Mouse (Mus musculus) megakaryocyte, adult 5-6 weeks (primary cell): Measurements from ENCODE around the gene Golga2. TPM values are rescaled to one million over a fixed set of nuclear protein-coding genes. Genes with fewer than 3 reads are reported as not detected.

ENCODE experiments used
- ATAC-seq: 2 replicates; pipeline ENCODE4 v1.8.0; 2016; ENCODE audit warnings: mild to moderate bottlenecking, inconsistent platforms; ENCODE audit not compliant: poor library complexity, severe bottlenecking
- total RNA-seq, 2 experiments: library from RNA; stranded (forward) in 1 of 2; stranded (reverse) in 1 of 2; fragments of 153-499, 151-499 nt in 1 of 2; fragments of 221-1000, 200-1000 nt in 1 of 2; gene quantifications; 2 replicates each; pipeline versions ENCODE4 v1.2.3 to v1.2.4; 2015 to 2017

Gene Golga2
- total RNA-seq, 2 experiments from 2014 or later, result 9.7 to 51.1 TPM

DNA sequence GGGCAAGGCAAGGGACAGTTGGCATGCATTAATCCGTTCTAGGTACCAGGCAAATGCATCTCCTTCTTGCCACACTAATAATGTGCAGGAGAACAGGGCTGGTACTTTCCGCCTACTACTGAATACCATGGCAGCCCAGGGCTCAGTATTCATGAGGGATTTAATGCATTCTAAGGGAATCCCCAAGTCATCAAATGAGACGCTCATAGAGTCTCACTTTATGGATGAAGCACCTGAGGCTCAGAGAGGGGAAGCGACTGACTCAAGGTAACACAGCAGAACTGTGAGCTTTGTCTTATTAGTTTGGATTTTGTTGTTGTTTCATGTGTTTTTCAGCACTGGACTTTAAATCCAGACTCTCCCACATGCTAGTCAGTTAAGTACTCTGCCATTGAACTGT is 54.9 kb downstream of the Golga2 start:
- no peak for ATAC-seq

GRCm38 (mm10) chr2:32342539-32343350 is 55.6 kb downstream of the Golga2 start:
- ATAC-seq, result no peak

- no peak for ATAC-seq
Observed at GRCm38 (mm10) chr2:32343351-32343671, 56.1 kb downstream of the Golga2 start.

DNA sequence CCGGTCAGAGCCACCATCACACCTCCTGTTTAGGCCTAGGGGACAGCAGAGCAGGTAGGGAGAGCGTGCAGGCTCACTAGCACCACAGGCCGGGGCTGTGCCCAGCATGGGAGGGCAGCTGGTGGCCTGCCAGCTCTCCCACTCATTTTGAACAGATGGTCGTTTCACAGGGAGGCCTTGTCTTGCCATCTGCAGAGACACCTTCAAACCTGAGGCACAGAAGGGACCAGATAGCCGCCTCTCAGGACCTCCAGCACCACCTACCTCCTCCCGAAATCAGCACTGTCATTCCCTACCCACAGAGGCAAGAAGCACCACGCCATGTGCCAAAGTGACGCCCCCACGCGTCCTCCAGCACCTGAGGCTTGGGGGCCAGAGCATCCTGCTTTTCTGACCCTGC is 56.9 kb downstream of the Golga2 start:
- ATAC-seq, result no peak

DNA sequence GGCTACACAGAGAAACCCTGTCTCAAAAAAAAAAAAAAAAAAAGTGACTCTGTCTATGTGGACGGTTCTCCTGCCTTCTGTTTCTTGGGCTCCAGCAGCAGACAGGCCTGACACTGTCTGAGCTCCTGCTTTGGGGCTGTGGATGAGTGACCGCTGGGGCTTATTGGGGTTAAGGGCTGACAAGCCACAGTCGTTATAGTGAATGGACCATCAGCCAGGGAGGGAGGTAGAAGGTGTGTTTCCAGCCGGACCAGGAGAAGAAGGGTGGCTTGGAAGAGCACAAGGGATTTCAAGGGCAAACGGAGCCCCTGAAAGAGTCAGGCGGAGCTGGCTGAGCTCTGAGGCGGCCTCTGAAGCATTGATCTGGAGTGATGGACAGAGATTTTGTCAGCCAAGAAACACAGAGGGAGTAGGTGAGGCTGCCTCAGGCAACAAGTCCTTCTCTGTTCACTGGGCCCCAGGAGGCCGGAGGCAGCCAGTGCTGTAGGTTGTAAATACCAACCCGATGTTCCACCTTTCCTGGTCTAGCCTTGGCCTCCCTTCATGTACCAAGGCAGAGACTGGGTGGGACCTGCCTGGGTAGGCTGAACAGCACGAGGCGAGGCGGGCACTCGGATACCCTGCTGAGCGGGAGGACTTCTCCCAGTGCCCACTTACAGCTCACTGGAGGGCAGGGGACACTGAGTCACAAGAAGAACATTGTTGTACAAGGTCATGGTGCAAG is 57.6 kb downstream of the Golga2 start:
- ATAC-seq, result no peak

DNA sequence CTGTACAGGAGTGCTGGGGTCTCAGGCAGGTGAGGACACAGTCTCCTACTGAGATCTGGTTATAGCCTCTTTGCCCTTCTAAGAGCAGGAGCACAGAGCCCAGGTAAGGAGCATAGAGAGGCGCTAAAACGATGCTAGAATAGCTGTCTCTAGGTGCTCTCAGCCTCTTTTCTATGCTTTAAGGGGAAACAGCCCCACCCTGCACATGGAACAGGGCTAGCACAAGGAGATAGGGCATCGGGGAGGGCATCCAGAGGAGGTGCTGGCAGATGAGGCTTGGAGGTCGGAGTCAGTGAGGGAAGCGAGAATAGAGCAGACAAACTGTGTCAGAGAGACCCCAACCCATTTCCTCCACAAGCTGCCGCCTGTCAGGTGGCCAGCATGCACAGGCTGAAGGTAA is 59.8 kb downstream of the Golga2 start:
- no peak for ATAC-seq

DNA sequence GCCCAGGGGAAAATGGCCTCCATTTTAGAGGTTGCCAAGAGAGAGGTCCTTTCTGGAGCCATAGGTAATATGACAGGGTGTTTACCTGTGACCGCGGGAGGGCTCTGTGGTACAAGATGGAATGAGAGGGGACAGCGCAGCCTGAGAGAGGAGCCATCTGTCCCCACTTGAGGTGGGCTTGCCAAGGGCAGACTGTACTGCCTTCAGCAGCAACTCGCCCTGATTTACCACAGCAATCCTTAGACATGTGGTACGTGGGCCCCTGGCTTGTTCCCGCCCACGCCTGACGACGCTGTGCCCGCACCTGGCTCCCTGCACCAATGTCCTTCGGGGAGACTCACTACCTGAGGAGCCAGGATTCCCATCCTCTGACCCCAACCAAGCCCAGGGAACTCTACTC is 61.1 kb downstream of the Golga2 start:
- ATAC-seq, result no peak

DNA sequence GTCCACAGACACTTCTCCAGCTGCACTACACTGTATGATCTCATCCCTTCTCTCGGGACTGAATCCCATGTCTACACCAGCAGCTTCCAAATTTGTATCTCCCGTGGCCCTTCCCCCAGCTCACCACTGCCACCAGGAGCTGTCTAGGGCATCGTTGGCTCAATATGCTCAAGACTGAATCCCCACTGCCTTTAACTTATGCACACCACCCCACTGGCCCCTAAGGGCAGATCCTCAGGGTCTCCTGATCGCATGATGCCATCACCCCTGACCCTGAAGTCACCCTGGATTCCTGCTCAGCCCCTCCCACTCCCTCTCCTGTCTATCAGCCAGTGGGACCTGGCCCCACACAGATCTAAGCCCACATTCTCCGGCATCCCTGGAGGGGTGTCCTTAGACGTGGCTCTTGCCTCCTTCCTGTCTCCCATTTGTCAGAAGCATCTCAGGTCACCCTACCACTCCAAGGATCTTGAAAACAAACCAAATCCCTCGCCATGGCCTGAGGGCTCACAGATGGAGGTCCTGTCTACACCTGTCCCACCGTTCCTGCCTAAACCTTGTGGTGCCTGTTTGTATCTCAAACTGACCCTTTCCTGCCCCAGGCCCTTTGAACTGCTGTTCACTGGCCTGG is 62.6 kb downstream of the Golga2 start:
- ATAC-seq, result no peak

DNA sequence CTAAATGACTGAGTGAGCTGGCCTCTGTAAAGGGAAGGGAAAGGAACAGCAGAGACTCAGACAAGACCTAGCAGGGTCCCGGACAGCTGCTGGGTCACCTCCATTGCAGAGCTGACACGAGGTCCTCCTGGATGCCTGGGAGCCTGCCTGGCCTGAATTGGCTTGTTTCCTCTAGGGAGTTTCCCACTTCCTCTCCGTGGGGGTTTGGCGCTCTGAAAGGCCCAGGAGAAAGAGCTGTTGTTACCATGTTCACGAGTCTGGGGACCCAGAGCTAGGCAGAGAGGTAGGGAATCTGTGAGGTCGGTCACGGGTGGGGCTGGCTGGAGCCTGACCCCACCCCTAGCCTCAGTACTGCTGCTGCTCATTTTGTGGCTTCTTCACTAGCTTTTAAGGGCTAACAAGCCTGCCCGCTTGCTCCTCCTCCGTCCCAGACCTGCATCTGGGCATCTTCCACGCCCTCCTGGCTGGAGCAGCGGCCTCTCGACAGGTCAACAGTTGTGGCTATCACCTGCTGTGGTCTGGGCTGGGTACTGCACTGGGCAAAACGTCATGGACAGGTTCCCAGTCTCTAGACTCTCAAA is 63.4 kb downstream of the Golga2 start:
- no peak for ATAC-seq

GRCm38 (mm10) chr2:32351471-32351961 is 64.3 kb downstream of the Golga2 start:
- ATAC-seq, result no peak

- no peak for ATAC-seq
Observed at GRCm38 (mm10) chr2:32352151-32353006, 65.2 kb downstream of the Golga2 start, which contains the start of gene Ciz1. Gene Ciz1 (plus strand): TSS chr2:32352327.

DNA sequence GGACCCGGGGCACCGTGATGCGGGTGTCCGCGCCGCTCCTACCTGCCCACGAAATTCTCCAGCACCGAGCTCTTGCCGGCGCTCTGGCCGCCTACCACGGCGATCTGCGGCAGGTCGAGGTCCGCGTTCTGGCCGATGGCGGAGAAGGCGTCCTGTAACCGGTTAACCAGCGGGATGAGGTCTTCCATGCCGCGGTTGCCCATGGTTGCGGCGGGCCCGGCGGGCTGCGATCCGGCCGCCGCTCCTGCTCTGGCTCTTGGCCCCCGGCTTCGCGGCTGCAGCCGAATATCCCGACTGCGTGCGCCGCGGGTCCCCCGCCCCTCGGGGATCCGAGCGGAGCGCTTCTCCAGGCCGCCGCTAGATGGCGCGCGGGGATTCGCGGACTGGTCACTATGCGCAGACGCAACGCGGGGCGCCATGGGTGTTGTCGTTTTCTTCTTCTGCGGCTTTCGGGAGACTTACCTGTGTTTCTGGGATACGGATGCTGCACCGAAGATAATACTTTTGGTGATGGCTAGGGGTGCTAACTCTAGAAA is 65.9 kb downstream of the Golga2 start, which contains the start of gene Dnm1:
TSS of gene Dnm1 (minus strand) at position 332 of the 536 bp plus-strand sequence.
- ATAC-seq, result peak; percentile 95

DNA sequence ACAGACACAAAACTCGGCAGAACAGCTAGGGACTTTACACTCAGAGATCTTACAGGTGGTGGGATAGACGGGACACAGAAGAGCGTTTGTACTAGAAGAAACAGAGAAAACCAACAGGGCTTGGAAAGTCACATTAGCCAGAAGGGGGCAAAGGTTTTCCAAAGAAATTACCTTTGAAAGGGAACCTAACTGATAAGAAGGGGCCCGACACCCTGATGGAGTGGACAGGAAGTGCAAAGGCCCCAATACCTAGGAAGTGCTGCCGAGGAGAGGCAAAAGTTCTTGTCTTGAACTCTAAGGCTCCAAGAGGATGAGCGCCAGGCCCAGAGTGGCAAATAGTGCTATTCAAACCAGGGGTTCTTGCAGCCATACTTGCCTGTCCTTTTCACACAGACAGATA is 66.7 kb downstream of the Golga2 start:
- ATAC-seq, result no peak

GRCm38 (mm10) chr2:32354336-32354895 is 67.2 kb downstream of the Golga2 start:
- no peak for ATAC-seq

DNA sequence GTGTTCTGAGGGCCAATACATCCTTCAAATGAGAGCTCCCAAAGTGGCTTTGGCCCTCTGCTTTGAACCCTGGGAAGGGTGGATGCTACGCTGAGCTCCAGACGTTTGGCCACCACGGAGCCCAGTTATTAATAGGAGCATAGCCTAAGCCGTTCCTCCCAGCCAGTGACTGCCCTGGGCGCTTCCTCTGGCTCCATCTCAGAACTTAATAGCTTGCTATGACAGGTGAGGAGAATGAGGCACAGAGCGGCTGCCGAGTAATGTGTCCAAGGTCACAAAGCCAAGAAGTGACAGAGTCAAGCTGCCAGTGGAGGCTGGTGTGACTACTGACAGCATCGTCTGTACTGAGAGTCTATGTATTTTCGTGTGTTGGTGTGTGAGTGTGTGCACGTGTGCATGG is 69.0 kb downstream of the Golga2 start:
- no peak for ATAC-seq

Other genes with a start within 250 kb of the Golga2 start
- gene Fam78a, start 202.5 kb upstream of the Golga2 start, total RNA-seq (2015), result 14.4 and 14.7 TPM in 2 replicates
- gene Fam78a, start 202.5 kb upstream of the Golga2 start, total RNA-seq (2017), result 11.7 and 13.1 TPM in 2 replicates
- 0.14 and 0.33 TPM in 2 replicates for gene Plpp7, start 191.9 kb upstream of the Golga2 start, total RNA-seq (2015)
- 0.24 and 1.2 TPM in 2 replicates for gene Plpp7, start 191.9 kb upstream of the Golga2 start, total RNA-seq (2017)
- 26.9 and 27.2 TPM in 2 replicates for gene Prrc2b, start 136.3 kb upstream of the Golga2 start, total RNA-seq (2015)
- gene Prrc2b, start 136.3 kb upstream of the Golga2 start, total RNA-seq (2017), result 11.5 and 13.9 TPM in 2 replicates
- 7.7 and 8.4 TPM in 2 replicates for gene Pomt1, start 50.8 kb upstream of the Golga2 start, total RNA-seq (2015)
- gene Pomt1, start 50.8 kb upstream of the Golga2 start, total RNA-seq (2017), result 15.2 and 17.3 TPM in 2 replicates
- gene Uck1, start 27.2 kb upstream of the Golga2 start, total RNA-seq (2015), result 18.7 and 29.3 TPM in 2 replicates
- gene Uck1, start 27.2 kb upstream of the Golga2 start, total RNA-seq (2017), result 19.3 and 19.6 TPM in 2 replicates
- gene Swi5, start 691 bp downstream of the Golga2 start, total RNA-seq (2015), result 114 and 143 TPM in 2 replicates
- gene Swi5, start 691 bp downstream of the Golga2 start, total RNA-seq (2017), result 208 and 230 TPM in 2 replicates
- 56.3 and 67.0 TPM in 2 replicates for gene Ciz1, start 64.9 kb downstream of the Golga2 start, total RNA-seq (2015)
- 66.2 and 81.0 TPM in 2 replicates for gene Ciz1, start 64.9 kb downstream of the Golga2 start, total RNA-seq (2017)
- 0.47 TPM in 1 of 2 replicates, not detected in the other for gene Dnm1, start 66.0 kb downstream of the Golga2 start, total RNA-seq (2015)
- gene Dnm1, start 66.0 kb downstream of the Golga2 start, total RNA-seq (2017), result not detected in 2 replicates
- gene 1110008P14Rik, start 94.6 kb downstream of the Golga2 start, total RNA-seq (2015), result 30.4 and 38.4 TPM in 2 replicates
- 29.1 and 32.3 TPM in 2 replicates for gene 1110008P14Rik, start 94.6 kb downstream of the Golga2 start, total RNA-seq (2017)
- 3,591 and 4,679 TPM in 2 replicates for gene Lcn2, start 100.9 kb downstream of the Golga2 start, total RNA-seq (2015)
- gene Lcn2, start 100.9 kb downstream of the Golga2 start, total RNA-seq (2017), result 682 and 1,100 TPM in 2 replicates
- 5.0 and 6.7 TPM in 2 replicates for gene Ptges2, start 108.5 kb downstream of the Golga2 start, total RNA-seq (2015)
- 7.2 and 8.8 TPM in 2 replicates for gene Ptges2, start 108.5 kb downstream of the Golga2 start, total RNA-seq (2017)
- gene Naif1, start 163.1 kb downstream of the Golga2 start, total RNA-seq (2015), result 2.9 and 3.5 TPM in 2 replicates
- gene Naif1, start 163.1 kb downstream of the Golga2 start, total RNA-seq (2017), result 3.2 and 3.9 TPM in 2 replicates
- 4.6 and 6.9 TPM in 2 replicates for gene Slc25a25, start 164.1 kb downstream of the Golga2 start, total RNA-seq (2015)
- 8.4 and 10.7 TPM in 2 replicates for gene Slc25a25, start 164.1 kb downstream of the Golga2 start, total RNA-seq (2017)
- gene Fam102a, start 247.9 kb downstream of the Golga2 start, total RNA-seq (2015), result 6.5 and 6.6 TPM in 2 replicates
- 4.6 and 4.8 TPM in 2 replicates for gene Fam102a, start 247.9 kb downstream of the Golga2 start, total RNA-seq (2017)